Mouse (Mus musculus) spleen, postnatal 4 days (tissue): ENCODE measurements around the gene Asb6.

Experiments used
- DNase-seq, 2 experiments: peaks; one replicate each; pipeline ENCODE4 v3.0.0; 2022; ENCODE audit warnings: low spot score in 2 of 2

Gene Asb6

DNA sequence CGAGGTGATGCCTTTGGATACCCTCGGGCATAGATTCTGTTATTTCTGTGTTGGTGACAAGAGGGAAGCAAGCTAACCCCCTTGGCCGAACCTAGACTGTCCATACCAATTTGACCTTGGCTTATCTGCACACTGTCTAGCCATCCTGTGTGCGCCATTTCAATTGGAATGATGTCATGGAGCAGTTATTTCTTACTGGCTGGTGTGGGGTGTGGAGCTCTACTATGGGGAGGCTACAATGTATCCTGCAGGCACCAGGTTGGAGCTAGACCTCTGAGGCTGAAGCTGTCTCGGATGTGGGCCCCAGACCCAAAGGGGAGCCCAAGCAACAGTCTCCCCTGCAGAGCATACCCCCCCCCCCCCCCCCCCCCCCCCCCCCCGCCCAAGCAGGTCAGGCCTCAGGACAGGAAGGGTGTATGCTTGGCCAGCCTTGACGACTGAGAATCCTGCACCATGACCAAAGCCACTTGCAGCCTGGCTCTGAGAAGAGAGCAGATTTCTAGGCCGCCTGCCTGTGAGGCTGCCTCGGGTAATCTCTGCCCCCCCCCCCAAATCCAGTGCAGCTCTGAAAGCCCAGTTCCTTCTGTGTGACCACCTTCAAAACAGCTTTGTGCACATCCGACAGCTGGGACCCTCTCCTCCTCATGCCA is 4.4 kb upstream of the Asb6 start, which contains the start of gene Prrx2:
TSS of gene Prrx2 (plus strand) at position 600 of the 650 bp plus-strand sequence.
- no peak for DNase-seq

GRCm38 (mm10) chr2:30833644-30834043 is 3.5 kb upstream of the Asb6 start:
- DNase-seq = no peak

- DNase-seq = peak; percentile 73 to 85
Observed at GRCm38 (mm10) chr2:30829315-30829714, 818 bp downstream of the Asb6 start.

GRCm38 (mm10) chr2:30827749-30828475 is 2.2 kb downstream of the Asb6 start:
- peak; percentile 98 to 100 for DNase-seq

DNA sequence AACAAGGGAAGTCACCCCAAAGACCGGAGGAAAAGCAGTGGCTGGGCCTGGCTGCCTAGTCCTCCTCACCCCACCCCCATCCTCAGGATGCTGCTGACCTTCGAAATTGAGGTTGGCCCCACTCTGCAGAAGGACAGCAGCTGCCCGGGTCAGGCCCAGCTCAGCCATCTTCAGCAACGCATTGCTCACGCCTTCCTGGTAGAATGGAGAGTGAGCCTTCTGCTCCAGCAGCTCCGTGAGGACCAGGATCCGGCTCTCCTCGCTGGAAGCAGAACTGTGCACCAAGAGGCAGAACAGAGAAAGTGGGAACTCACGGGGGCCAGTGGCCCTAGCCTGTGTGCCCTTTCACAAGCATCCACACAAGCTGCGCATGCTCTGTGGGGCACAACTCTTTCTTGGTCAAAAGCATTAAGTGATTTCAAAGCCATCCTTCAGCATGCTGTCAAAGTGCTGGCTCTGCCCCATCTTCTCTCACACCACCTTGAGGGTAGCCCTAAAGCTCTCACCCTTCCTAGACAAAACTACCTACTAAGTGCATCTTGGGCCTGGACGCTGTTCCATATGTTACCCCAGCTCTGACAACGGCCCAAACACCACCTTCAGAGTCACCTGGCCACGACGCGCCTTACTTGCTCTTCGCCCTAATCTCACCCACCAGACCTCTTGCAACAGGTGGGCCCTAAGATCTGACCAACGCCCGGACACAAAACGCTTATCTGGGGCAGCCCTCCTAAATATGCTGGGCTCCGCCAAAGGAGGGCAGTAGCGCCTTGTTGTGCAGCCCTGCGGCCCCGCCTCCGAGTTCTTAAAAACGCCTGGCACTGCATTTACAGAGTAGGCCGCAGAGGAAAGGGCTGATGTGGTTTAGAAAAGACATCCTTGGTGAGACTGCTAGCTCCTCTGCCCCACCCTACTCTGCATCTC is 3.0 kb downstream of the Asb6 start:
- DNase-seq = peak; percentile 85 to 90

DNA sequence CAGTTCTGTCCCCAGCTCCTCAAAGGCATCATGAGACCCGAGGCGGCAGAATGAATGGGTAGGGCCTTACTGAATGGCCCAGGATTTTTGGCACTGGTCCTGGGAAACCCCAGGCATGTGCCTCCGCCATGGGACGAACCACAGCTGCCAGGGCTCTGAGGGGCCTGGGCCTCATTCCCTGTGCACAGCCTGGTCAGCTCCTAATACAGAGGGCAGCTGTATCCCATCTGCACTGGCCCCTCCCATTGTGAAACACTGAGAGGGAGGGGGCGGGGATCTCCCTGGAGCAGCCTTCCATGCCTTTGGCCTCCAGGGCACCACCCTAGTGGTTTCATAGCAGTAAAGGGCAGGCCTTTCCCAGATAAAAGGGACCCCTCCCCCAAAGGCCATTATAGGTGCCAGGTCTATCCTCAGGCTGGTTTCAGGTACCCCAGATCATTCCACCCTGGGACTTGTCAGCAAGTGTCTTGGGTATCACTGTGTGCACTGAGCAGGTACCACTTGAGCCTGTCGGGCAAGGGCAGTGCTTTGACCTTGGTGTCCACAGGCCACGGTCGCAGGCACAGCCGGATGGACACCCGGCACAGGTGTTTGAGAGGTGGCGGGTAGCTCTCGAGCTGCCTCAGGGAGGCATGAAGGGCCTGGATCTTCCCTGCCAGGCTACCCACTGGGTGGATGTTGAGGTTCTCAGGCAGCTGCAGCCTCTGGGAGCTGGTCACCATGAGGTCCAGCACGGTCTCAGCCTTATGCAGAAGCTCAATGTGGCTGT is 6.6 kb downstream of the Asb6 start:
- peak in 1 of 2 experiments; percentile 24 for DNase-seq

DNA sequence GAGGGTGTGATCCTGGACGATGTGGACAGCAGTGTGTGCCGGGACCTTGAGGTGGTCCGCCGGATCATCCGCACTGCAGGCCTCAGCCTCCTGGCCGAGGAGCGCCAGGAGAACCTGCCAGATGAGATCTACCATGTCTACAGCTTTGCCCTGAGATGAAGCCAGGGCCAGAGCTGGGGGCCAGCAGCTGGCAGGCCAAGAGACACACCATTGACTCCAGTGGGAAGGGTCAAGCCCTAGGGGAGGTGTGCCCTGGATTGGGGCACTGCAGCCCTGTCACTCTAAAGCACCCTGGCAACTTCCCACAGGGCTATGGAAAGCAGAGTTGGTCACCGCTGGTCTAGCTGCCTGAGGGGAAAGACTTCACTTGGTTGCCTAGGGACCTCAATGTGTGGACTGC is 7.7 kb downstream of the Asb6 start:
- DNase-seq = no peak

DNA sequence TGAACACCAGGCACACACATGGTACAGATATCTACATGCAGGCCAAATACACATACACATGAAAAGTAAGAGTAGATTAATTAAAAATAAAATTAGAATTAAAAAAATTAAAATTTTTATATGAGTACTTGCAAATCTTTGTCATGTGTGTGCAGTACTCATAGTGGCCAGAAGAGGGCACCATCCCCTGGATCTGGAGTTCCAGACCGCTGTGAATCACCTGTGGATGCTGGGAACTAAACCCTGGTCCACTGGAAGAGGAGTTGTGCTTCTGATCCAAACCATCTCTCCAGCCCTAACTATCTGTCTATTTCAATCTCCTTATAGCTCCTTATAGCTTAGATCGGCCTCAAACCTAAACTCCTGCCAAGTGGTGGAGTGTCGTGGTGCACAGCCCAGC is 9.1 kb downstream of the Asb6 start:
- DNase-seq = no peak

DNA sequence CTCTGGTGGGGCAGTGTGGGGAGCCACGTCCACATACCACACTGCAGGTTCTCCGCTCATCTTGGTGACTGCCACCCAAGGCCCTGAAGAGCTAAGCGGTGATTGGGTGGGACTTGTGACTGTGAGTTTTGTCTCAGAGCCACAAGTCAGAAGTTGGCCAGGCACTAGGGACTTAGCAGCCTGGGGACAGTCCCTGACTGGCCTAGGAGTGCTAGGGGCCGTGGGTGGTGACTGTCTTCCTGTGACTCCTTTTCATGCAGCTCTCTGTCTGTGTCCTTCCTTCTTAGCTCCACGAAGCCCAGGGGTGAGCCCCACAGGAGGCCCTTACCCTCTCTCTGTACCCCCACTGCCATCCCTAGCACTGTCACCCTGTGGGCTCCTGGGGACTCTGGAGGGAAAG is 10.3 kb downstream of the Asb6 start:
- no peak for DNase-seq

- DNase-seq = no peak
Observed at GRCm38 (mm10) chr2:30816383-30816782, 13.8 kb downstream of the Asb6 start.

- no peak for DNase-seq
Observed at GRCm38 (mm10) chr2:30810573-30810972, 19.6 kb downstream of the Asb6 start.

- no peak for DNase-seq
Observed at GRCm38 (mm10) chr2:30809503-30809902, 20.6 kb downstream of the Asb6 start.

GRCm38 (mm10) chr2:30808296-30808655 is 21.9 kb downstream of the Asb6 start:
- no peak for DNase-seq

DNA sequence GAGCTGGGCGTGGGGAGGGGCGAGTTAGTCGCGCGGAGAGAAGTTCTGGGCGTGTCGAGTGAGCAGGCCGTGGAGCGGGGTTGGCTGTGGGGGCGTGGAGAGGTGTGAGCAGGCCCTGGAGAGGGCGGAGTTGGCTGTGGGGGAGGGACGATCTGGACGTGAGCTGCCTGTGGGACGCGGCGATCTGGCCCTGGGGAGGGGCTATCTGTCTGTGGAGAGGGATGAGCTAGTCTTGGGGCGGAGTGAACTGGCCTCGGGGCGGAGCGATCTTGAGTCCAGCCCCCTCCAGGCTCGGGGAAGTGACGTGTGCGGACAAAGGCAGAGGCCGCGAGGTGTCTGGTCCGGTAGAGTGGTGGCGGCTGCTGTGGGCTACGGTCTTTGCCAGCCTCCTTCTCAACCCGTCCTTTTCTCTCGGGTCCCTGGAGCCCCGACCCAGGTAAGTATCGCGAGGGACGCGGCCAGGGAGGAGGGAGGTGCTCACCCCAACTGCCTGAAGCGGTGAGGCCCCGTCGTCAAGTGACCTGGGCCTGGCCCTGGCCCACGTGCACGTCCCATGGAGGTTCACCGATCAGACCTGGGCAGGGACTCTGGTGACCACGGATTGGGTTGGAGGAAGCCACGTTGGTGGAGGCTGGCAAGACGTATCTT is 22.4 kb downstream of the Asb6 start, which contains the start of gene Ntmt1:
TSS of gene Ntmt1 (plus strand) at position 179 of the 648 bp plus-strand sequence.
- DNase-seq = peak; percentile 98 to 99

DNA sequence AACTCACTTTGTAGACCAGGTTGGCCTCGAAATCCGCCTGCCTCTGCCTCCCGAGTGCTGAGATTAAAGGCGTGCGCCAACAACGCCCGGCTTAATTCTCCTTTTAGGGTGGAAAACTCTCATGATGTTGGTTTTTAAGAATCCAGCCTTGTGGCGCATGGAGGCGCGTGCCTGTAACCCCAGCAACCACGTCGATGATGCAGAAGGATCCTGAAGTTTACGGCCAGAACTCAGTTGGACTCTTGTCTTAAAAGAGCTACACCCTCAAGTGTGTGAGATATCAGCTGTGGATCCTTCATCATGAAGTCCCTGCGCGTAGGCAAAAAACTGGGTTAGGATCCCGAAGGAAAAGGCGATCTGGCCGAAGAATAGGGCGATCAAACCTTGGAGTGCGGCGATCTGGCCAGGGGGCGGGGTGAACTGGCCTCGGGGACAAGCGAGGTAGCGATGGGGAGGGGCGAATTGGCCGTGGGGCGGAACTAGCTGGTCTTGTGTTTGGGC is 22.9 kb downstream of the Asb6 start:
- DNase-seq = no peak

DNA sequence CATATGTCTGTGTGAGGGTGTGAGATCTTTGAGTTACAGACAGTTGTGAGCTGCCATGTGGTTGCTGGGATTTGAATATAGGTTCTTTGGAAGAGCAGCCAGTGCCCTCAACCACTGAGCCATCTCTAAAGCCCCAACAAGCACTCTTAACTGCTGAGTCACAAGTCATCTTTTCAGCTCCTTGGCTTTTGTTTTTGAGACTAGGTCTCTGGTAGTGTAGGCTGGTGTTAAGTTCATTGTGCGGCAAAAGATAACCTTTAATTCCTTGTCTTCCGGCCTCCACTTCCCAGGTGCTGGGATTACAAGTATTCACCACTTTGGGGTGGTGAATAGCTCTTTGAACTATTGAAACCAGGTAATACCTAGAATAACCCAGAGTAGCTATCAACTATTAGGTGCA is 24.1 kb downstream of the Asb6 start:
- no peak for DNase-seq

DNA sequence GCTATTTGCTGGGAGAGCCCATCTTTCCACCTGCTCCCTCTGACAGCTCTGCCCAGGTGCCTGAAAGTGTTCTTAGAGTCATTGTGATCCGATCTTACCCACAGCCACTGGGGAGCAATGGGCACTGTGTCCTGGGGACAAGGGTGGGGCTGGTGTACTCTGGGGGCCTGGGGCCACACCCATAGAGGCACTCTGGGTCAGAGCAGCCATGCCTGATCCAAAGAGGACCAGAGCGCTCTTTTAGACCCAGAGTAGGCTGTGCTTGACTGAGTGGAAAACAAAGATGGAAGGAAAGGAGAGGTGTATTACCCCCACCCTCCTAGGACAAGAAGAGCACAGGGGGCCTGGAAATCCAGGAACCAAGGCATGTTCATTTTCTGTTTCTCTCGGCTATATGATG is 26.5 kb downstream of the Asb6 start, which contains the start of gene 1700001O22Rik:
TSS of gene 1700001O22Rik (minus strand) at position 58 of the 400 bp plus-strand sequence.
- DNase-seq = no peak

DNA sequence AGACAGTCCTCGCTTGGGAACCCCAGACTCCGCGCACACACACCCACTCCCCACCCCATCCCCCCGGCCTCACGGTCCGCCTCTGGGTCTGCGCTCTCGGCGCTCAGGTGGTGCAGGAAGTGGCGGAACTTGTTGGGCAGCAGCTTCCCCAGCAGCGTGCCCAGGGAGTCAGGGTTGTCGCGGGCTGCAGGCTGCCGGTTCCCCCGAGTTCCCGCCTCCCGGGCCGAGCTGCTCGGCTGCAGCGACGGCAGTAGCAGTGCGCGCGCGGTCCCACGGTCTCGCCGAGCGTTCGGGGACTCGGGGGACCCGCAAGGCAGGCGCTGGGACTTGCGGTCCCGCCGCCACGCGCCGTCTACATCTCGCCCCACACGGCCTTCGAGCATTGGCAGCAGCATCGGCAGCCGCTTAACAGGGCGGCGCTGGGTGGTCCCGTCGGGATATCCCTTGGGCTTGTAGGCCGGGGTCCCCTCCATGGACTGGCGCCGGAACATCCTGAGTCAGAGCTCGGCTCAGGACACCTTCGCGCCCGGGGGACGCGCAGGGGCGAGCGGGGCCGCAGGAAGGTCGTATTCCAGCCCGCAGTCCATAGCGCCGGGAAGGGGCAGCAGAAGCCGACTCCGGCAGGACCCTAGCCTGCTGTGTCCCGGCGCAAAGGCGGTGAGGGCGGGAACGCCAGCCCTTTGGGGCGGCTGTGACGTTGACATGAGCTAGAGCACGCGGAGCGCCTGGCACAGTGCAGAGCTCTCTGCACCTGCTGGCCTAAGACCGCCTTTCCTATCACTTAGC is 28.9 kb downstream of the Asb6 start:
- DNase-seq = no peak

GRCm38 (mm10) chr2:30800671-30801066 is 29.5 kb downstream of the Asb6 start:
- DNase-seq = no peak

- no peak for DNase-seq
Observed at GRCm38 (mm10) chr2:30799456-30799855, 30.7 kb downstream of the Asb6 start.
